Mouse (Mus musculus): ENCODE measurements around the gene Iqcf3. TPM values are rescaled to one million over a fixed set of nuclear protein-coding genes. Genes with fewer than 3 reads are reported as not detected.

Gene Iqcf3
- polyA plus RNA-seq, 1 experiment from 2014 or later = not detected

- peaks cover 90% of the 10 kb centered on the region for H3K4me1 ChIP-seq
- H3K27me3 ChIP-seq (replicated peaks; ENCODE audit: low read depth, poor library complexity, severe bottlenecking) = no peaks in the 10 kb centered on the region
- 34% methylated on average over 15 of the region's 15 CpGs for WGBS
- peak overlapping the region; percentile 99 for H3K27ac ChIP-seq (replicated peaks)
- peak; percentile 86 for DNase-seq (ENCODE audit: low spot score)
- H3K9me3 ChIP-seq = no peaks in the 10 kb centered on the region
- H3K4me3 ChIP-seq = peak overlapping the region; percentile 86
- H3K36me3 ChIP-seq (replicated peaks) = peaks cover 58% of the 10 kb centered on the region
Observed at GRCm38 (mm10) chr9:106456325-106457162, 104.9 kb downstream of the Iqcf3 start.

- DNase-seq (ENCODE audit: low spot score) = peak; percentile 79
- WGBS = under 1% methylated on average over 17 of the region's 17 CpGs
- Histone ChIP-seq H3K9me3 (no peaks in the 10 kb centered on the region), H3K27ac (replicated peaks) (peak overlapping the region; percentile 99), H3K27me3 (replicated peaks; ENCODE audit: low read depth, poor library complexity, severe bottlenecking) (no peaks in the 10 kb centered on the region), H3K36me3 (replicated peaks) (peaks cover 44% of the 10 kb centered on the region), H3K4me1 (peaks cover 92% of the 10 kb centered on the region), H3K4me3 (peak overlapping the region; percentile 86)
Observed at GRCm38 (mm10) chr9:106454888-106455681, 106.3 kb downstream of the Iqcf3 start.

- H3K4me3 ChIP-seq = peak overlapping the region; percentile 86
- 1% methylated on average over 20 of the region's 20 CpGs for WGBS
- no peaks in the 10 kb centered on the region for H3K9me3 ChIP-seq
- H3K36me3 ChIP-seq (replicated peaks) = peaks cover 35% of the 10 kb centered on the region
- H3K4me1 ChIP-seq = peaks cover 91% of the 10 kb centered on the region
- DNase-seq (ENCODE audit: low spot score) = peak; percentile 72
- no peaks in the 10 kb centered on the region for H3K27me3 ChIP-seq (replicated peaks; ENCODE audit: low read depth, poor library complexity, severe bottlenecking)
- peak overlapping the region; percentile 99 for H3K27ac ChIP-seq (replicated peaks)
Observed at GRCm38 (mm10) chr9:106454071-106454761, 107.2 kb downstream of the Iqcf3 start.

GRCm38 (mm10) chr9:106453271-106454070, 108.0 kb downstream of the Iqcf3 start, which contains the start of gene Pcbp4:
Gene Pcbp4 (plus strand): TSS chr9:106453291.
- Histone ChIP-seq H3K27ac (replicated peaks) (peak within 1 kb of the TSS; percentile 99), H3K4me1 (peaks cover 91% of the 10 kb centered on the region), H3K27me3 (replicated peaks; ENCODE audit: low read depth, poor library complexity, severe bottlenecking) (no peaks in the 10 kb centered on the region), H3K9me3 (no peaks in the 10 kb centered on the region), H3K36me3 (replicated peaks) (peaks cover 28% of the 10 kb centered on the region), H3K4me3 (peak within 1 kb of the TSS; percentile 86)
- WGBS = under 1% methylated on average over 59 of the region's 74 CpGs
- DNase-seq (ENCODE audit: low spot score) = peak; percentile 93

Other genes starting within 250 kb of the Iqcf3 start
- gene Dusp7, start 193.0 kb downstream of the Iqcf3 start, polyA plus RNA-seq (2016; fragmentation: Nextera tagmentation; extraction: Ambion mirVana) = 29.5 and 30.8 TPM in 2 replicates
- gene Rpl29, start 132.2 kb downstream of the Iqcf3 start, polyA plus RNA-seq (2016; fragmentation: Nextera tagmentation; extraction: Ambion mirVana) = 1,047 and 1,078 TPM in 2 replicates
- 43.2 and 46.1 TPM in 2 replicates for gene Acy1, start 123.3 kb downstream of the Iqcf3 start, polyA plus RNA-seq (2016; fragmentation: Nextera tagmentation; extraction: Ambion mirVana)
- gene Abhd14b, start 114.2 kb downstream of the Iqcf3 start, polyA plus RNA-seq (2016; fragmentation: Nextera tagmentation; extraction: Ambion mirVana) = 6.0 and 6.4 TPM in 2 replicates
- gene Abhd14a, start 114.0 kb downstream of the Iqcf3 start, polyA plus RNA-seq (2016; fragmentation: Nextera tagmentation; extraction: Ambion mirVana) = 40.1 and 40.4 TPM in 2 replicates
- gene Pcbp4, start 108.3 kb downstream of the Iqcf3 start, polyA plus RNA-seq (2016; fragmentation: Nextera tagmentation; extraction: Ambion mirVana) = 320 and 346 TPM in 2 replicates
- 0.16 and 0.55 TPM in 2 replicates for gene Gpr62, start 95.7 kb downstream of the Iqcf3 start, polyA plus RNA-seq (2016; fragmentation: Nextera tagmentation; extraction: Ambion mirVana)
- 77.5 and 83.8 TPM in 2 replicates for gene Rrp9, start 85.7 kb downstream of the Iqcf3 start, polyA plus RNA-seq (2016; fragmentation: Nextera tagmentation; extraction: Ambion mirVana)
- gene Parp3, start 84.7 kb downstream of the Iqcf3 start, polyA plus RNA-seq (2016; fragmentation: Nextera tagmentation; extraction: Ambion mirVana) = 1.6 and 3.2 TPM in 2 replicates
- gene Iqcf1, start 61.7 kb downstream of the Iqcf3 start, polyA plus RNA-seq (2016; fragmentation: Nextera tagmentation; extraction: Ambion mirVana) = not detected in 2 replicates
- not detected in 2 replicates for gene Iqcf5, start 47.1 kb downstream of the Iqcf3 start, polyA plus RNA-seq (2016; fragmentation: Nextera tagmentation; extraction: Ambion mirVana)
- not detected in 2 replicates for gene Iqcf4, start 9.4 kb upstream of the Iqcf3 start, polyA plus RNA-seq (2016; fragmentation: Nextera tagmentation; extraction: Ambion mirVana)
- not detected in 2 replicates for gene Iqcf6, start 65.0 kb upstream of the Iqcf3 start, polyA plus RNA-seq (2016; fragmentation: Nextera tagmentation; extraction: Ambion mirVana)
- 5.8 and 8.3 TPM in 2 replicates for gene Grm2, start 94.5 kb upstream of the Iqcf3 start, polyA plus RNA-seq (2016; fragmentation: Nextera tagmentation; extraction: Ambion mirVana)
- 27.4 and 28.7 TPM in 2 replicates for gene Tex264, start 124.3 kb upstream of the Iqcf3 start, polyA plus RNA-seq (2016; fragmentation: Nextera tagmentation; extraction: Ambion mirVana)
- gene Rad54l2, start 227.6 kb upstream of the Iqcf3 start, polyA plus RNA-seq (2016; fragmentation: Nextera tagmentation; extraction: Ambion mirVana) = 10.2 and 10.8 TPM in 2 replicates